Mouse (Mus musculus) naive thymus-derived CD4-positive, alpha-beta T cell, adult 5 months (primary cell): ENCODE measurements around the gene Gm13889. TPM values are rescaled to one million over a fixed set of nuclear protein-coding genes. Genes with fewer than 3 reads are reported as not detected.

Experiments
- polyA plus RNA-seq: library from polyadenylated mRNA; unstranded; fragments of 100-300 nt; shearing (Covaris generic); gene quantifications from one replicate; pipeline ENCODE4 v1.2.1, GENCODE M21; 2017

Gene Gm13889
- 0.29 TPM for polyA plus RNA-seq

DNA sequence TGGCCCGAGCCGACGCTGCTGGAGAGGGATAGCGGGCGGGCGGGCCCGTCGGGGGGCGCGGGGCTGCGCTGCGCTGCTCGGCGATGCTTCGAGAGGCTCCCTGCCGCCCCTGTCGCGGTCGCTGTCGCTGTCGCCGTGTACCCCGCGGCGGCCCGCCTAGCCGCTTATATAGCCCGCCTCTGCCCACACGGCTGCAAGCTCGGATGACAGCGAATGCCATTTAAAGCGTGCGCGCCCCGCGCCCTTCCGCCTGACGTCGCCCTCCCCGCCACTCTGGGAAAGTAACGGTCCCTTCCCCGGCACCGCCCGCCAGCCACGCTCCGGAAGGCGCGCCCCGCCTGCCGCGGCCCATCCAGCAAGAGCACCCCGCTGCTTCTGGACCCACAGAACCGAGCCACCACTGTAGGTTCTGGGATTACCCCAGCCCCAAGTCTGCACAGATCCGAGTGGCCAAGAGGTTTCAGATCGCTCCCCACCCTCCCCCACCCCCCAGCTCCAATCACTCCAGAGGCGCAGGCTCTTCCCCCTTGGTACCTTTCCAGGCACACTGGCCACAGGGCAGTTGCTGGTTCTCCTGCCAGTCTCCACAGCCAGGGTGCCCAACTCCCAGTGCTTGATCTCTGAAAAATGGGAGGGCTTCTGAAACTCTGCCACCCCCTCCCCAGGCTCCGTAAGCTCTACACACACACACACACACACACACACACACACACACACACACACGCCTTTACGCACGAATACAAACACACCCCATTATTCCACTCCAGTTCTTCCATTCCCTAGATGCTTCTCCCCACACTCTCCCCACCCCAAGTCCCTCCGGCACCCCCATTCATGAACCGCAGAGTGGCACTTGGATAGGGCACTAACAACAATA, at the start of gene Gm13889:
TSS of gene Gm13889 (minus strand) at position 294 of the 877 bp plus-strand sequence.

DNA sequence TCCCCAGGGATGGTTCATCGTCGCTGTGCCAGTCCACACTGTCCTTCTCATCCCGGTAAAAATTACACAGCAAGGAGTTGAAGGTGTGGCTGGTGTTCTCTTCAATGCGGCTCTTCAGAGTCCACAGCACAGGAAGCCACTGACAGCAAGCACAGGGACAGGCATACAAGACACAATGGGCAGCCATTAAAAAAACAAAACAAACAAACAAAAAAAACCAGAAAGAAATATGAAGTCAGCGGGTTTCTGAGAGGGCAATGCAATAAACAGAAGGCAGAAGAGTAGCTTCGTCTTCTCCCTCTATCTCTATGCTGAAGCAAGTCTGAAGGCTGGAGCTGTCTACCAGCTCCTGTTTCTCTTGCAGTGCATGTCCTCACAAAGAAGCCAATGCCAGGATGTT, 39.3 kb upstream of the Gm13889 start, which contains the start of gene Gm27027:
TSS of gene Gm27027 (minus strand) at position 101 of the 400 bp plus-strand sequence.

Other genes with a start within 250 kb of the Gm13889 start
- 66.6 TPM for gene Ext2, start 134.6 kb downstream of the Gm13889 start, polyA plus RNA-seq
- 9.1 TPM for gene Accs, start 107.3 kb downstream of the Gm13889 start, polyA plus RNA-seq
- not detected for gene Accsl, start 88.0 kb downstream of the Gm13889 start, polyA plus RNA-seq
- not detected for gene Gm27027, start 39.2 kb upstream of the Gm13889 start, polyA plus RNA-seq
- 51.3 TPM for gene Alkbh3, start 53.6 kb upstream of the Gm13889 start, polyA plus RNA-seq
- 40.7 TPM for gene Hsd17b12, start 200.8 kb upstream of the Gm13889 start, polyA plus RNA-seq